Comparison of ENCODE assay signal across 8 mouse cellular contexts in the genomic region with DNA sequence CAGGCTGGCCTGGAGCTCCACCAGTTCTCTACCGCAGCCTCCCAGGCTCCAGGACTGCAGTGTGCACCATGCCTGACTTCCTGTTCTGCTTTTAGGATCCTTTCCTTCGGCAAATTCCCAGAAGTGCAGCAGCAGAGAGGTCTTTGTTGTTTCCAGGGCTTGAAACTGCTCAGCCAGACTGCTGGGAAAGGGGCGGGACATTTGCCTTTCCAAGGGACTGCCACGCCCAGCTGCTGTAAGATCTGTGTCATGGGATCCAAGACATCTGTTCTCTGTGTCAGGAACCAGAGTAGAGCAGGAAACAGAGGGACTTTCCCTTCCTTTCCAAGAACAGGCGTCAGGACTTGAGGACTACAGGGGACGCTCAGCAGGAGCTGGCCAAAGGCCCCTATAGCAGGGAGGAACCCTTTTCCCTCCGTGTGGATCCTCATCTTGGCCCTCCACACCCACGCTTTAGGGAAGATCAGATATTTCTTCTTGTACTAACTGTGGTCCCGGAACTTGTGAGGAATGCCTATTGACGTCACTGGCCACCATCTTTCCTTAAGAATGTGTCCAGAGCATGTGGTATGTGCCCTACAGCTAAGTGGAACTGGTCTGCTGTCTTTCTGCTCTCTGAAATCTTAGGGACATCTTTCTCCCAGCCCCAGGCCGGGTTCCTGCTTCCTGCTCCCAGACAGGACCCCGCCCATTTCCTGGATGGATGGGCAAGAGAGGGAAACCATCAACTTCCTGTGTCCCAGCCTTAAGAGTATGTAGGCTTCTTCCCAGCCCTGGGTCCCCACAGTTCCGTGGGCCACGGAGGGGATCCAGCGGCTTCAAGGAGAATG. TPM values are rescaled to one million over a fixed set of nuclear protein-coding genes. Genes with fewer than 3 reads are reported as not detected.
DNase-seq lines count a peak whose midpoint lies in the region; ATAC-seq lines count a peak whose summit lies in the region.

No protein-coding gene starts in this region.

- DNase-seq in layer of hippocampus, adult 8-10 months (ENCODE audit: low spot score in 2 of 2) = peak; percentile 14 to 30
- no peak for DNase-seq in layer of hippocampus, adult 9-11 months
- DNase-seq in lung, postnatal 10 days = peak; percentile 97
- DNase-seq in skeletal muscle tissue, adult 2 months (ENCODE audit: low read depth, low spot score) = peak; percentile 89
- DNase-seq in layer of hippocampus, postnatal 25 days (ENCODE audit: extremely low spot score in 1 of 2, low spot score in 1 of 2) = no peak

- H3K9ac ChIP-seq in embryonic facial prominence, embryonic 12.5 days = peak overlapping the region; percentile 22; the same call in 1 of the 2 replicates
- H3K9ac ChIP-seq in heart, embryonic 11.5 days (ENCODE audit: low read depth, low read length) = peak overlapping the region; percentile 43; the same call in 1 of the 2 replicates
- peak overlapping the region; percentile 37 for H3K9ac ChIP-seq in kidney, embryonic 14.5 days (ENCODE audit: low read depth, low read length)

- H3K36me3 ChIP-seq in embryonic facial prominence, embryonic 12.5 days = no peaks in the 10 kb centered on the region
- H3K36me3 ChIP-seq in heart, embryonic 11.5 days (ENCODE audit: control insufficient read depth, insufficient read depth, low read length) = no peaks in the 10 kb centered on the region
- H3K36me3 ChIP-seq in kidney, embryonic 14.5 days (ENCODE audit: control insufficient read depth, insufficient read depth, low read length) = no peaks in the 10 kb centered on the region

- peak overlapping the region; percentile 34 for H3K4me2 ChIP-seq in embryonic facial prominence, embryonic 12.5 days (replicated peaks)
- peak overlapping the region; percentile 11 for H3K4me2 ChIP-seq in heart, embryonic 11.5 days
- H3K4me2 ChIP-seq in kidney, embryonic 14.5 days (replicated peaks; ENCODE audit: low read depth, low read length) = peak overlapping the region; percentile 43

- no peaks in the 10 kb centered on the region for H3K9me3 ChIP-seq in embryonic facial prominence, embryonic 12.5 days
- no peaks in the 10 kb centered on the region for H3K9me3 ChIP-seq in heart, embryonic 11.5 days (replicated peaks; ENCODE audit: control insufficient read depth, low read length)
- 0 out of 2 replicates have a peak, but pooled peaks cover 4% of the 10 kb centered on the region for H3K9me3 ChIP-seq in kidney, embryonic 14.5 days (ENCODE audit: control insufficient read depth, low read length)

- 23% methylated on average over 15 of the region's 15 CpGs for WGBS in embryonic facial prominence, embryonic 12.5 days
- 19% methylated on average over 15 of the region's 15 CpGs for WGBS in heart, embryonic 11.5 days (ENCODE audit: insufficient replicate concordance)
- WGBS in kidney, embryonic 14.5 days = 18% methylated on average over 15 of the region's 15 CpGs

- H3K4me1 ChIP-seq in embryonic facial prominence, embryonic 12.5 days = peaks cover 31% of the 10 kb centered on the region
- peaks cover 25% of the 10 kb centered on the region for H3K4me1 ChIP-seq in heart, embryonic 11.5 days (ENCODE audit: control insufficient read depth, insufficient read depth, low read length)
- peaks cover 22% of the 10 kb centered on the region for H3K4me1 ChIP-seq in kidney, embryonic 14.5 days (ENCODE audit: control insufficient read depth, insufficient read depth, low read length)

- no peak overlapping the region for H3K4me3 ChIP-seq in embryonic facial prominence, embryonic 12.5 days
- no peak overlapping the region for H3K4me3 ChIP-seq in heart, embryonic 11.5 days (ENCODE audit: low read depth, low read length)
- peak overlapping the region; percentile 22 for H3K4me3 ChIP-seq in kidney, embryonic 14.5 days (ENCODE audit: low read length)

- peak overlapping the region; percentile 90 for H3K27ac ChIP-seq in embryonic facial prominence, embryonic 12.5 days
- peak overlapping the region; percentile 91 for H3K27ac ChIP-seq in heart, embryonic 11.5 days (ENCODE audit: low read depth, low read length)
- H3K27ac ChIP-seq in kidney, embryonic 14.5 days (ENCODE audit: low read depth, low read length) = peak overlapping the region; percentile 99

- peak; percentile 80 for ATAC-seq in embryonic facial prominence, embryonic 12.5 days (ENCODE audit: insufficient number of reproducible peaks, insufficient read depth, low FRiP score, low TSS enrichment)
- ATAC-seq in heart, embryonic 11.5 days (replicated peaks; ENCODE audit: insufficient number of reproducible peaks, low FRiP score, low TSS enrichment) = peak; percentile 71
- peak; percentile 93 for ATAC-seq in kidney, embryonic 14.5 days (ENCODE audit: low FRiP score, low TSS enrichment)

- no peaks in the 10 kb centered on the region for H3K27me3 ChIP-seq in embryonic facial prominence, embryonic 12.5 days
- no peaks in the 10 kb centered on the region for H3K27me3 ChIP-seq in heart, embryonic 11.5 days (ENCODE audit: control insufficient read depth, insufficient read depth, low read length)
- no peaks in the 10 kb centered on the region for H3K27me3 ChIP-seq in kidney, embryonic 14.5 days (ENCODE audit: control insufficient read depth, insufficient read depth, low read length)

RNA-seq across cellular contexts. Expression of gene Snn, which starts 52.4 kb away (rescaled TPM):
- 100 to 1,000 TPM; 137 to 163 (median 148) TPM for total RNA-seq in layer of hippocampus, adult 8-10 months (2022)
- 63.2 and 63.4 TPM in 2 replicates for polyA plus RNA-seq in embryonic facial prominence, embryonic 12.5 days (2016; fragmentation: Nextera tagmentation; extraction: Ambion mirVana)
- polyA plus RNA-seq in heart, embryonic 11.5 days (2014; fragmentation: Nextera tagmentation; extraction: Ambion mirVana) = 44.7 and 45.8 TPM in 2 replicates
- polyA plus RNA-seq in kidney, embryonic 14.5 days (2014; fragmentation: Nextera tagmentation; extraction: Ambion mirVana) = 32.5 and 54.4 TPM in 2 replicates
- total RNA-seq in layer of hippocampus, postnatal 25 days (2021) = 100 to 1,000 TPM; 166 to 177 TPM

RNA-seq across cellular contexts. Expression of gene Litaf, which starts 57.6 kb away (rescaled TPM):
- total RNA-seq in layer of hippocampus, adult 8-10 months (2022) = 10 to 100 TPM; 12.2 to 37.8 (median 21.5) TPM
- 102 and 103 TPM in 2 replicates for polyA plus RNA-seq in embryonic facial prominence, embryonic 12.5 days (2016; fragmentation: Nextera tagmentation; extraction: Ambion mirVana)
- 61.6 and 63.8 TPM in 2 replicates for polyA plus RNA-seq in heart, embryonic 11.5 days (2014; fragmentation: Nextera tagmentation; extraction: Ambion mirVana)
- polyA plus RNA-seq in kidney, embryonic 14.5 days (2014; fragmentation: Nextera tagmentation; extraction: Ambion mirVana) = 104 and 121 TPM in 2 replicates
- 10 to 100 TPM; 15.3 to 19.8 TPM for total RNA-seq in layer of hippocampus, postnatal 25 days (2021)

Comparison
In these comparisons a context has a peak if more than half of its experiments do, and no peak if none do; other contexts are left out.
1. DNase-seq: peak in layer of hippocampus, adult 8-10 months (2 of 2), lung, postnatal 10 days (single experiment) and skeletal muscle tissue, adult 2 months (single experiment); none in layer of hippocampus, adult 9-11 months (single experiment) and layer of hippocampus, postnatal 25 days (0 of 2).
2. Peak in every context shown above with its lines, with median percentiles within 50 percentile points of each other: ATAC-seq, H3K27ac ChIP-seq, H3K4me2 ChIP-seq and H3K9ac ChIP-seq.